Mouse (Mus musculus) midbrain, embryonic 10.5 days (tissue): ENCODE results near the gene Cygb. TPM values are rescaled to one million over a fixed set of nuclear protein-coding genes. Genes with fewer than 3 reads are reported as not detected.
"Not testable (repeated sequence)": the region's sequence is repeated elsewhere in the genome, so short reads cannot be mapped to it uniquely, and the experiment has no call there.

Experiments
- DNase-seq: peaks from one replicate; pipeline ENCODE4 v3.0.0-alpha.2; 2017; ENCODE audit warnings: low spot score
- H3K27ac ChIP-seq: fragments of 300-500 bp; sonication (generic); replicated peaks from 2 replicates; pipeline ENCODE4 v1.5.1; 2016; ENCODE audit warnings: mild to moderate bottlenecking
- H3K27me3 ChIP-seq: fragments of 300-500 bp; sonication (generic); 2 replicates; pipeline ENCODE4 v1.6.1; 2016; ENCODE audit warnings: low read depth, mild to moderate bottlenecking; ENCODE audit not compliant: poor library complexity, severe bottlenecking
- H3K36me3 ChIP-seq: fragments of 300-500 bp; sonication (generic); 2 replicates; pipeline ENCODE4 v1.6.1; 2016; ENCODE audit warnings: mild to moderate bottlenecking, moderate library complexity
- H3K4me1 ChIP-seq: fragments of 300-500 bp; sonication (generic); 2 replicates; pipeline ENCODE4 v1.6.1; 2016
- H3K4me3 ChIP-seq: fragments of 300-500 bp; sonication (generic); 2 replicates; pipeline ENCODE4 v1.5.1; 2016; ENCODE audit warnings: mild to moderate bottlenecking, moderate library complexity
- H3K9me3 ChIP-seq: fragments of 300-500 bp; sonication (generic); replicated peaks from 2 replicates; pipeline ENCODE4 v1.6.1; 2016; ENCODE audit warnings: mild to moderate bottlenecking
- WGBS: fragments of 180-500 bp; shearing (Covaris S2); methylation state at CpG from one replicate; pipeline ENCODE4 v1.1.7; 2016; 5-methylcytosine and 5-hydroxymethylcytosine counted together
- polyA plus RNA-seq: library from polyadenylated mRNA; unstranded; fragments of >200 nt; fragmentation: Nextera tagmentation; extraction: Ambion mirVana; gene quantifications from 2 replicates; pipeline ENCODE4 v1.2.1, GENCODE M21; 2016

The Cygb gene
- polyA plus RNA-seq, 1 experiment from 2014 or later = 2.8 TPM

GRCm38 (mm10) chr11:116671112-116671844 is 17.2 kb upstream of the Cygb start:
- Histone ChIP-seq H3K4me1 (peaks cover 47% of the 10 kb centered on the region), H3K9me3 (no peaks in the 10 kb centered on the region), H3K36me3 (peaks cover 38% of the 10 kb centered on the region), H3K27me3 (peaks cover 8% of the 10 kb centered on the region; the same call in 1 of the 2 replicates), H3K27ac (peak overlapping the region; percentile 95), H3K4me3 (peak overlapping the region; percentile 79)
- DNase-seq = peak; percentile 96
- WGBS = 2% methylated on average over 45 of the region's 45 CpGs

GRCm38 (mm10) chr11:116670386-116670785 is 16.3 kb upstream of the Cygb start:
- Histone ChIP-seq H3K9me3 (no peaks in the 10 kb centered on the region), H3K4me1 (peaks cover 50% of the 10 kb centered on the region), H3K4me3 (0 out of 2 replicates have a peak overlapping the region, but pooled peaks have one; percentile 79), H3K27me3 (peaks cover 8% of the 10 kb centered on the region; the same call in 1 of the 2 replicates), H3K36me3 (peaks cover 29% of the 10 kb centered on the region), H3K27ac (no peak overlapping the region)
- no peak for DNase-seq
- WGBS = 87% methylated on average over 7 of the region's 7 CpGs

- H3K27ac ChIP-seq = no peak overlapping the region
- peaks cover 55% of the 10 kb centered on the region for H3K4me1 ChIP-seq
- WGBS = 74% methylated on average over 13 of the region's 13 CpGs
- peaks cover 8% of the 10 kb centered on the region; the same call in 1 of the 2 replicates for H3K27me3 ChIP-seq
- no peaks in the 10 kb centered on the region for H3K9me3 ChIP-seq
- DNase-seq = no peak
- H3K36me3 ChIP-seq = peaks cover 24% of the 10 kb centered on the region
- H3K4me3 ChIP-seq = no peak overlapping the region
These were observed 15.8 kb upstream of the Cygb start for GRCm38 (mm10) chr11:116669787-116670365.

- Histone ChIP-seq H3K4me1 (peaks cover 59% of the 10 kb centered on the region), H3K36me3 (peaks cover 19% of the 10 kb centered on the region), H3K4me3 (no peak overlapping the region), H3K27me3 (peaks cover 8% of the 10 kb centered on the region; the same call in 1 of the 2 replicates), H3K9me3 (no peaks in the 10 kb centered on the region), H3K27ac (no peak overlapping the region)
- WGBS = 52% methylated on average over 5 of the region's 5 CpGs
- no peak for DNase-seq
These were observed 15.2 kb upstream of the Cygb start for GRCm38 (mm10) chr11:116669316-116669715.

- Histone ChIP-seq H3K9me3 (no peaks in the 10 kb centered on the region), H3K27ac (0 out of 2 replicates have a peak overlapping the region, but pooled peaks have one; percentile 6), H3K4me3 (no peak overlapping the region), H3K4me1 (peaks cover 64% of the 10 kb centered on the region), H3K27me3 (peaks cover 8% of the 10 kb centered on the region), H3K36me3 (peaks cover 14% of the 10 kb centered on the region)
- WGBS = 33% methylated on average over 7 of the region's 7 CpGs
- no peak for DNase-seq
These were observed 14.7 kb upstream of the Cygb start for GRCm38 (mm10) chr11:116668839-116669238.

GRCm38 (mm10) chr11:116668381-116668825 is 14.3 kb upstream of the Cygb start:
- Histone ChIP-seq H3K9me3 (no peaks in the 10 kb centered on the region), H3K4me3 (no peak overlapping the region), H3K36me3 (peaks cover 10% of the 10 kb centered on the region), H3K27ac (0 out of 2 replicates have a peak overlapping the region, but pooled peaks have one; percentile 6), H3K4me1 (peaks cover 64% of the 10 kb centered on the region), H3K27me3 (peaks cover 9% of the 10 kb centered on the region)
- DNase-seq = no peak
- WGBS = 86% methylated on average over 10 of the region's 10 CpGs

- H3K36me3 ChIP-seq = peaks cover 5% of the 10 kb centered on the region
- 85% methylated on average over 8 of the region's 8 CpGs for WGBS
- no peaks in the 10 kb centered on the region for H3K9me3 ChIP-seq
- no peak for DNase-seq
- peaks cover 64% of the 10 kb centered on the region for H3K4me1 ChIP-seq
- H3K4me3 ChIP-seq = no peak overlapping the region
- peaks cover 14% of the 10 kb centered on the region for H3K27me3 ChIP-seq
- H3K27ac ChIP-seq = 0 out of 2 replicates have a peak overlapping the region, but pooled peaks have one; percentile 28
These were observed 13.8 kb upstream of the Cygb start for GRCm38 (mm10) chr11:116667930-116668329.

GRCm38 (mm10) chr11:116667012-116667411 is 12.9 kb upstream of the Cygb start:
- 87% methylated on average over 5 of the region's 5 CpGs for WGBS
- peaks cover 64% of the 10 kb centered on the region for H3K4me1 ChIP-seq

GRCm38 (mm10) chr11:116666566-116666965 is 12.5 kb upstream of the Cygb start:
- Histone ChIP-seq H3K4me1 (peaks cover 66% of the 10 kb centered on the region), H3K36me3 (no peaks in the 10 kb centered on the region), H3K27ac (no peak overlapping the region), H3K4me3 (no peak overlapping the region), H3K9me3 (no peaks in the 10 kb centered on the region), H3K27me3 (peaks cover 28% of the 10 kb centered on the region)
- no peak for DNase-seq
- 80% methylated on average over 9 of the region's 9 CpGs for WGBS

More at GRCm38 (mm10) chr11:116667012-116667411, 12.9 kb upstream of the Cygb start:
- not testable (repeated sequence) for H3K4me3 ChIP-seq, H3K27ac ChIP-seq, DNase-seq, H3K36me3 ChIP-seq, H3K9me3 ChIP-seq
- H3K27me3 ChIP-seq = peaks cover 23% of the 10 kb centered on the region

GRCm38 (mm10) chr11:116665289-116665688 is 11.2 kb upstream of the Cygb start:
- Histone ChIP-seq H3K4me1 (peaks cover 70% of the 10 kb centered on the region), H3K4me3 (no peak overlapping the region), H3K9me3 (no peaks in the 10 kb centered on the region), H3K36me3 (no peaks in the 10 kb centered on the region), H3K27ac (no peak overlapping the region), H3K27me3 (peaks cover 35% of the 10 kb centered on the region)
- no peak for DNase-seq
- WGBS = 79% methylated on average over 10 of the region's 10 CpGs

GRCm38 (mm10) chr11:116661948-116662377 is 7.8 kb upstream of the Cygb start:
- peaks cover 69% of the 10 kb centered on the region for H3K4me1 ChIP-seq
- DNase-seq = no peak
- H3K4me3 ChIP-seq = no peak overlapping the region
- H3K36me3 ChIP-seq = no peaks in the 10 kb centered on the region
- peak overlapping the region; percentile 81 for H3K27ac ChIP-seq
- H3K27me3 ChIP-seq = peaks cover 43% of the 10 kb centered on the region
- no peaks in the 10 kb centered on the region for H3K9me3 ChIP-seq
- 59% methylated on average over 8 of the region's 8 CpGs for WGBS

- DNase-seq = peak; percentile 46
- peak overlapping the region; percentile 34 for H3K4me3 ChIP-seq
- H3K27ac ChIP-seq = peak overlapping the region; percentile 81
- WGBS = 24% methylated on average over 13 of the region's 13 CpGs
- peaks cover 75% of the 10 kb centered on the region for H3K4me1 ChIP-seq
- no peaks in the 10 kb centered on the region for H3K36me3 ChIP-seq
- no peaks in the 10 kb centered on the region for H3K9me3 ChIP-seq
- H3K27me3 ChIP-seq = peaks cover 46% of the 10 kb centered on the region
These were observed 7.3 kb upstream of the Cygb start for GRCm38 (mm10) chr11:116661291-116661947.
